Mouse (Mus musculus): ENCODE data around the gene Ahcyl1. TPM values are rescaled to one million over a fixed set of nuclear protein-coding genes. Genes with fewer than 3 reads are reported as not detected.
"Not testable (repeated sequence)": the region's sequence is repeated elsewhere in the genome, so short reads cannot be mapped to it uniquely, and the experiment has no call there.

Ahcyl1 gene
- polyA plus RNA-seq (2016; fragmentation: Nextera tagmentation; extraction: Ambion mirVana): 86.7 and 90.7 TPM in 2 replicates

GRCm38 (mm10) chr3:107695948-107696881 is at the start of gene Ahcyl1:
Ahcyl1 (minus strand) TSS chr3:107696560.
- no peaks in the 10 kb centered on the region for H3K36me3 ChIP-seq

DNA sequence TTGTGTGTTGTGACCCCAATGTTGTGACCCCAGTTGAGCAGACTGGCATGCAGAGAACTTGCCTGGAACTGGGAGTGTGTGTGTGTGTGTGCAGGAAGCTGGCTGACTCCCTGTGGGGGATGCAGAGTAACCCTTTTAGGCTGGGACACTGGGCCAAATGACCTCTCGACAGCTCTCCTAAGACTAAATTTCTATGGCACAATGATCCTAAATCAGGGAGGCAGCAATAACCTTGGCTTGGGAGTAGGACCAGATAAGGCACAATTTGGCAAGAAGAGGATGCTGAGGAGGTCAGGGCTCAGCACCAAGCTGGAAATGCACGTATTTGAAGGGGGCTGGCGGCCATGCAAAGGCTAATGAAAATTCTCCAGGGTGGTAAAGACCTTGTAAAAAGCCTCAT is 49.7 kb upstream of the Ahcyl1 start:
- no peak overlapping the region for H3K27ac ChIP-seq
- H3K4me1 ChIP-seq (replicated peaks): peaks cover 30% of the 10 kb centered on the region
- no peak for DNase-seq (ENCODE audit: low spot score)
- WGBS: 90% methylated on average over 3 of the region's 3 CpGs
- H3K27me3 ChIP-seq (ENCODE audit: insufficient read depth, poor library complexity, severe bottlenecking): no peaks in the 10 kb centered on the region
- H3K36me3 ChIP-seq: peaks cover 58% of the 10 kb centered on the region
- H3K4me3 ChIP-seq: no peak overlapping the region
- H3K9me3 ChIP-seq: no peaks in the 10 kb centered on the region

More at GRCm38 (mm10) chr3:107695948-107696881, at the start of gene Ahcyl1:
- Histone ChIP-seq H3K9me3 (no peaks in the 10 kb centered on the region), H3K27me3 (ENCODE audit: insufficient read depth, poor library complexity, severe bottlenecking) (no peaks in the 10 kb centered on the region), H3K4me1 (replicated peaks) (peaks cover 45% of the 10 kb centered on the region), H3K27ac (peak within 1 kb of the TSS; percentile 95), H3K4me3 (peak within 1 kb of the TSS; percentile 77)
- under 1% methylated on average over 93 of the region's 93 CpGs for WGBS
- peak; percentile 99 for DNase-seq (ENCODE audit: low spot score)

DNA sequence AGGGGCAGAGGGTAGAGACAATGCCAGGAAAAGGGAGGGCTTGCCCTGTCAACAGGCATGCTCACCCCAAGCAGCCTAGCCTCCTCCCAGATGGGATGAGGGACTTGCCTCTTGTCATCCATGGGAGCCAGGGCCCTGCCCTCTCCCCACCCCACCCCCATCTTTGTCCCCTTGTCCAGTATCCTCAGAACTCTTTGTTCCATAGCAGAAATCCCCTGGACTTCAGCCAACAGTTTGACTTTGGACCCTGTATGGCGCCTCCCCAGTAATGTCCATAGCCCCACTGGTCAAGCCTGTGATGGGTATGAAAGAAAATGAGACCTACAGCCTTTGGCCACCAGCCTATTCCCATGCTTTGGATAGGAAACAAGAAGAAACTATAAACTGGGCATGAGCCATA is 47.3 kb upstream of the Ahcyl1 start:
- Histone ChIP-seq H3K4me1 (replicated peaks) (peaks cover 49% of the 10 kb centered on the region), H3K36me3 (peaks cover 37% of the 10 kb centered on the region), H3K27me3 (ENCODE audit: insufficient read depth, poor library complexity, severe bottlenecking) (no peaks in the 10 kb centered on the region), H3K9me3 (no peaks in the 10 kb centered on the region), H3K4me3 (no peak overlapping the region), H3K27ac (peak overlapping the region; percentile 86)
- no peak for DNase-seq (ENCODE audit: low spot score)
- WGBS: 98% methylated on average over 1 of the region's 1 CpGs

DNA sequence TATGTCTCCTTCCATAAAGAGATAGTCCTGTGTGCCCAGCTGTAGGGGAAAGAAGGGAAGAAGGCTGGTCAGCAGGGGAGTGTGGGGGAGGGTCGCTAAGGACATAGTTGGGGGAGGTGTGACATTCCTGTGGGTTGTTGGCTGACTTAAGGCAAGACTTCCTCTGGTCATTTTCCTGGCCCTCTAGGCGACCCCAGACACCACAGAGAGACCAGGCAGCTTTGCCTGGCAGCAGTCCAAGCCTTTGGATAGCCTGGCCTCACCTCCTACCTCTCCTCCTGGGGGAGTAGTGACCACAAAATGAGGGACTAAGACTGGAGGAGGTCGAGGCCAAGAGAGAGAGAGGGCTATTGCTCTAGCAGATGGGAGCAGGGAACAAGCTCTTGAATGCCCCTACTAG is 46.7 kb upstream of the Ahcyl1 start:
- H3K4me3 ChIP-seq: no peak overlapping the region
- H3K36me3 ChIP-seq: peaks cover 31% of the 10 kb centered on the region
- no peaks in the 10 kb centered on the region for H3K9me3 ChIP-seq
- H3K27ac ChIP-seq: peak overlapping the region; percentile 86
- no peaks in the 10 kb centered on the region for H3K27me3 ChIP-seq (ENCODE audit: insufficient read depth, poor library complexity, severe bottlenecking)
- 35% methylated on average over 3 of the region's 3 CpGs for WGBS
- no peak for DNase-seq (ENCODE audit: low spot score)
- peaks cover 49% of the 10 kb centered on the region for H3K4me1 ChIP-seq (replicated peaks)

DNA sequence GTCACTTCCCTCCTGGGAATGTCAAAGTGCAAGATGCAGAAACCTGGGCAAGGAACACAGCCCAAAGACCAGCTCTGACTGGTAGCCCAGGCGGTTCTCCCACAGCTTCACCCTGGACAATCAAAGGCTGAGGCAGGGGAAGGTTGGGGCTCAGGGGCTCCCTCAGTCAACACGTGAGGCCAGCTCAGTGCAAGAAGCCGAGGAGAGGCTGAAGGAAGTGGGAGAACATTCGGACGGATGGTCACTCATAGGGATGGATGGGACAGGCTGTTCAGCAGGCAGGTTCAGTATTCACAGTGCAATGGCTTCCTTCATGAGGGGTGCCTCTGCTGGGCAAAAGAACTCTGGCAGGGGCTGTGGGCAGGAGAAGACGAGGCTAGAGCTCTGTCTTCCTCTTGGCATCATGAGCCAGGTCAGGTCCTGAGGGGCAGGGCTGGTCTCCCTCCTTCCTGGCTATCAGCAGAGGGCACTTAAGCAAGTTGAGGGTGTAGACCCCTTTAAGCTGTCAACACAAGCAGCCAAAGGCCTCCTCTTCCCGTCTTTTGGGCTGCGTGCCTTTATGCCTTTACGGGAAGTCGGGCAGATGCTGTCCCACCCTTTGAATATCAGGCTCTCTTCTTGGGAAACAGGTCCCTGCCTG is 45.8 kb upstream of the Ahcyl1 start:
- peak overlapping the region; percentile 86 for H3K27ac ChIP-seq
- H3K4me1 ChIP-seq (replicated peaks): peaks cover 49% of the 10 kb centered on the region
- WGBS: 90% methylated on average over 10 of the region's 10 CpGs
- peaks cover 30% of the 10 kb centered on the region for H3K36me3 ChIP-seq
- H3K4me3 ChIP-seq: no peak overlapping the region
- H3K27me3 ChIP-seq (ENCODE audit: insufficient read depth, poor library complexity, severe bottlenecking): no peaks in the 10 kb centered on the region
- no peaks in the 10 kb centered on the region for H3K9me3 ChIP-seq
- DNase-seq (ENCODE audit: low spot score): no peak

GRCm38 (mm10) chr3:107741387-107741786 is 45.0 kb upstream of the Ahcyl1 start:
- Histone ChIP-seq H3K36me3 (peaks cover 23% of the 10 kb centered on the region), H3K4me3 (no peak overlapping the region), H3K9me3 (no peaks in the 10 kb centered on the region), H3K27ac (peak overlapping the region; percentile 86), H3K27me3 (ENCODE audit: insufficient read depth, poor library complexity, severe bottlenecking) (no peaks in the 10 kb centered on the region), H3K4me1 (replicated peaks) (peaks cover 49% of the 10 kb centered on the region)
- no peak for DNase-seq (ENCODE audit: low spot score)

DNA sequence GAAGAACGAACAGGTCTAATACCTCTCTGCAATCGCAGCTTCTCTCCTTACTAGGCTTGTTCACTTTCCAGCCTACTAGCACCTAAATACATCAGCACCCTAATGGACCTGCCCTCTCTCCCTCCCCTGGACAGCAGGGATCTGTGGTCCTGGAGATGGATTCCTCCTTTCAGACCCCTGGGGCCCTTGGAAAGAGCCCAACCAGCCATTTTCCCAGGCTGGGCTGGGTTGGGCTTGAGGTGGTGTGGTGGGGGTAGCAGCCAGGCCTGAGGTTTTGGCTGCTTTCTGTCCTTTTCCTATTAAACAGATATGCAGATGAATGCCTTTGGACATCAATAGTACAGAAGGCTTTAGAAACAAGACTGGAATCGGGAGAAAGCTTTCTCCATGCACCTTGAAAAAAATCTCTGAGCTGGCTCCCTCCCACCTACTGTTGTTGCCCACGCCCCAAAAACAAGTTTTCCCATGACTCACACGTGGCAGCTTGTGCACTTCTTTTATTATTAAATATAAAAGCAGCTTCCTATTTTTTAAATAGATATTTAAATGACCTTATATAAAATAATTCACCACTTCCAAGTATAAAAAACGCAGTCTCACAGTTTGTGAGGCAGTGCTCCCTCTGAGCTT is 44.3 kb upstream of the Ahcyl1 start:
- no peaks in the 10 kb centered on the region for H3K27me3 ChIP-seq (ENCODE audit: insufficient read depth, poor library complexity, severe bottlenecking)
- H3K27ac ChIP-seq: peak overlapping the region; percentile 86
- H3K4me1 ChIP-seq (replicated peaks): peaks cover 49% of the 10 kb centered on the region
- no peak overlapping the region for H3K4me3 ChIP-seq
- H3K9me3 ChIP-seq: no peaks in the 10 kb centered on the region
- peak; percentile 86 for DNase-seq (ENCODE audit: low spot score)
- peaks cover 16% of the 10 kb centered on the region for H3K36me3 ChIP-seq
- WGBS: 8% methylated on average over 6 of the region's 6 CpGs

- H3K9me3 ChIP-seq: no peaks in the 10 kb centered on the region
- no peaks in the 10 kb centered on the region for H3K27me3 ChIP-seq (ENCODE audit: insufficient read depth, poor library complexity, severe bottlenecking)
- 79% methylated on average over 2 of the region's 2 CpGs for WGBS
- no peak for DNase-seq (ENCODE audit: low spot score)
- H3K36me3 ChIP-seq: peaks cover 10% of the 10 kb centered on the region
- H3K4me1 ChIP-seq (replicated peaks): peaks cover 49% of the 10 kb centered on the region
- H3K4me3 ChIP-seq: no peak overlapping the region
- H3K27ac ChIP-seq: peak overlapping the region; percentile 86
Measured at GRCm38 (mm10) chr3:107739966-107740365, 43.6 kb upstream of the Ahcyl1 start.

DNA sequence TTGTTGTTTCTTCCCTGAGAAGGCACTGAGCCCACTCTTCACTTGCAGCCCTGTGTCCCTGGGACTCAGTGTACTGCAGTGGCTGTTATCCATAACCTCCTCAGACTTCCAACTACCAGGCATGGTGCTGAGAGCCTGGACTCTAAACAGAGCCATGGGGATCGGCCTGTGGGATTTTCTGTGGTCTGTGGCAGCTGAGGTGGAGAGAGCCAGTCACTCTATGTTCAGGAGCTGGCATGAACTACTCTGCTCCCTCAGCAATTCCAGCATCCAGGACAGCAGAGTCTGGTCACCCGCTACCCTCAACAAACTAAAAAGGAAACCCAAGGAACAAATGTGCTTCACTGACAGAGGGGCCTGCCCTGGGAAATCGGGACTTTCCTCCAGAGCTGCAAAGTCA is 43.1 kb upstream of the Ahcyl1 start:
- no peak for DNase-seq (ENCODE audit: low spot score)
- 89% methylated on average over 3 of the region's 3 CpGs for WGBS
- Histone ChIP-seq H3K27me3 (ENCODE audit: insufficient read depth, poor library complexity, severe bottlenecking) (no peaks in the 10 kb centered on the region), H3K27ac (peak overlapping the region; percentile 86), H3K4me3 (no peak overlapping the region), H3K9me3 (no peaks in the 10 kb centered on the region), H3K4me1 (replicated peaks) (peaks cover 49% of the 10 kb centered on the region), H3K36me3 (peaks cover 10% of the 10 kb centered on the region)

GRCm38 (mm10) chr3:107738620-107739019 is 42.3 kb upstream of the Ahcyl1 start:
- Histone ChIP-seq H3K4me3 (no peak overlapping the region), H3K27ac (no peak overlapping the region), H3K4me1 (replicated peaks) (peaks cover 46% of the 10 kb centered on the region), H3K36me3 (peaks cover 10% of the 10 kb centered on the region), H3K9me3 (no peaks in the 10 kb centered on the region), H3K27me3 (ENCODE audit: insufficient read depth, poor library complexity, severe bottlenecking) (no peaks in the 10 kb centered on the region)
- DNase-seq (ENCODE audit: low spot score): no peak
- WGBS: 92% methylated on average over 1 of the region's 1 CpGs

- no peaks in the 10 kb centered on the region for H3K27me3 ChIP-seq (ENCODE audit: insufficient read depth, poor library complexity, severe bottlenecking)
- 83% methylated on average over 1 of the region's 1 CpGs for WGBS
- H3K36me3 ChIP-seq: peaks cover 9% of the 10 kb centered on the region
- H3K4me1 ChIP-seq (replicated peaks): peaks cover 36% of the 10 kb centered on the region
- DNase-seq (ENCODE audit: low spot score): no peak
- H3K27ac ChIP-seq: no peak overlapping the region; the same call in 1 of the 2 replicates
- H3K4me3 ChIP-seq: no peak overlapping the region
- no peaks in the 10 kb centered on the region for H3K9me3 ChIP-seq
Measured at GRCm38 (mm10) chr3:107737609-107738190, 41.3 kb upstream of the Ahcyl1 start.

DNA sequence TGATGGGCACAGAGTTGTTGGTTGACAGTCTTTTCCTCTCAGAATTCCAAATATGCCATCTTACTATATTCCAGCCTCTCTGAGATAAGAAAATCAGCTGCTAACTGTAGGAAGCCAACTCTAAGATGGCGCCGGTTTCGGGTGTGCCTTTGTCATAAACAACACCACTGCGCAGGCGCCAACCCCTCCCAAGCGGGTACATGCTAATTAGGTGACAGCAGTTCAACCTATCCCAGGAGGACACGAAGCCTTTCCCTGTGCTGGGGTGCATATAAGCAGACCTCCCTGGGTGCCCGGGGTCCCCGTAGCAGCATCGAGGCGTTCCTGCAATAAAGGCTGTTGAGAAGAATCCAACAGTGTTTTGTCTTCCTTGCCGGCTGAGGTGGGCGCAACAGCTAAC is 39.3 kb upstream of the Ahcyl1 start:
- not testable (repeated sequence) for H3K27ac ChIP-seq; DNase-seq (ENCODE audit: low spot score); H3K9me3 ChIP-seq; H3K36me3 ChIP-seq; H3K4me3 ChIP-seq; H3K27me3 ChIP-seq (ENCODE audit: insufficient read depth, poor library complexity, severe bottlenecking)
- WGBS: 93% methylated on average over 13 of the region's 13 CpGs
- H3K4me1 ChIP-seq (replicated peaks): peaks cover 16% of the 10 kb centered on the region

All from hindbrain, embryonic 10.5 days (tissue).